Mouse (Mus musculus): ENCODE measurements around the gene Ccdc96.

- TF ChIP-seq CTCF (IDR thresholded peaks at IDR 0.05; ENCODE audit: low read depth), result no peak
- no peak for TF ChIP-seq EP300 (IDR thresholded peaks at IDR 0.05; ENCODE audit: low read depth)
These were observed 38.9 kb downstream of the Ccdc96 start for GRCm38 (mm10) chr5:36523219-36523703.
